Mouse (Mus musculus) midbrain, embryonic 10.5 days (tissue): ENCODE data around the gene Asl. TPM values are rescaled to one million over a fixed set of nuclear protein-coding genes. Genes with fewer than 3 reads are reported as not detected.
"Not testable (repeated sequence)": the region's sequence is repeated elsewhere in the genome, so short reads cannot be mapped to it uniquely, and the experiment has no call there.

Experiments
- DNase-seq: peaks from one replicate; pipeline ENCODE4 v3.0.0-alpha.2; 2017; ENCODE audit warnings: low spot score
- H3K27ac ChIP-seq: fragments of 300-500 bp; sonication (generic); replicated peaks from 2 replicates; pipeline ENCODE4 v1.5.1; 2016; ENCODE audit warnings: mild to moderate bottlenecking
- H3K27me3 ChIP-seq: fragments of 300-500 bp; sonication (generic); 2 replicates; pipeline ENCODE4 v1.6.1; 2016; ENCODE audit warnings: low read depth, mild to moderate bottlenecking; ENCODE audit not compliant: poor library complexity, severe bottlenecking
- H3K36me3 ChIP-seq: fragments of 300-500 bp; sonication (generic); 2 replicates; pipeline ENCODE4 v1.6.1; 2016; ENCODE audit warnings: mild to moderate bottlenecking, moderate library complexity
- H3K4me1 ChIP-seq: fragments of 300-500 bp; sonication (generic); 2 replicates; pipeline ENCODE4 v1.6.1; 2016
- H3K4me3 ChIP-seq: fragments of 300-500 bp; sonication (generic); 2 replicates; pipeline ENCODE4 v1.5.1; 2016; ENCODE audit warnings: mild to moderate bottlenecking, moderate library complexity
- H3K9me3 ChIP-seq: fragments of 300-500 bp; sonication (generic); replicated peaks from 2 replicates; pipeline ENCODE4 v1.6.1; 2016; ENCODE audit warnings: mild to moderate bottlenecking
- WGBS: fragments of 180-500 bp; shearing (Covaris S2); methylation state at CpG from one replicate; pipeline ENCODE4 v1.1.7; 2016; 5-methylcytosine and 5-hydroxymethylcytosine counted together
- polyA plus RNA-seq: library from polyadenylated mRNA; unstranded; fragments of >200 nt; fragmentation: Nextera tagmentation; extraction: Ambion mirVana; gene quantifications from 2 replicates; pipeline ENCODE4 v1.2.1, GENCODE M21; 2016

Gene Asl
- polyA plus RNA-seq, 1 experiment from 2014 or later: 36.0 TPM

GRCm38 (mm10) chr5:130041262-130041661 is 12.2 kb upstream of the Asl start:
- 92% methylated on average over 4 of the region's 4 CpGs for WGBS
- Histone ChIP-seq H3K36me3 (peaks cover 90% of the 10 kb centered on the region), H3K27ac (no peak overlapping the region), H3K27me3 (no peaks in the 10 kb centered on the region), H3K4me3 (no peak overlapping the region), H3K9me3 (no peaks in the 10 kb centered on the region), H3K4me1 (no peaks in the 10 kb centered on the region)
- DNase-seq: no peak

- Histone ChIP-seq H3K36me3 (peaks cover 90% of the 10 kb centered on the region), H3K27ac (no peak overlapping the region), H3K4me3 (no peak overlapping the region), H3K27me3 (no peaks in the 10 kb centered on the region), H3K4me1 (no peaks in the 10 kb centered on the region), H3K9me3 (no peaks in the 10 kb centered on the region)
- DNase-seq: no peak
- WGBS: 95% methylated on average over 4 of the region's 4 CpGs
Observed at GRCm38 (mm10) chr5:130040797-130041196, 11.8 kb upstream of the Asl start.

GRCm38 (mm10) chr5:130037752-130038455 is 8.9 kb upstream of the Asl start:
- Histone ChIP-seq H3K4me3 (no peak overlapping the region), H3K36me3 (peaks cover 73% of the 10 kb centered on the region), H3K9me3 (no peaks in the 10 kb centered on the region), H3K27ac (no peak overlapping the region), H3K4me1 (no peaks in the 10 kb centered on the region), H3K27me3 (no peaks in the 10 kb centered on the region)
- 65% methylated on average over 19 of the region's 19 CpGs for WGBS
- peak; percentile 57 for DNase-seq

GRCm38 (mm10) chr5:130036300-130036699 is 7.3 kb upstream of the Asl start:
- not testable (repeated sequence) for DNase-seq, H3K4me1 ChIP-seq, H3K9me3 ChIP-seq, H3K27me3 ChIP-seq, H3K27ac ChIP-seq, H3K4me3 ChIP-seq
- peaks cover 57% of the 10 kb centered on the region for H3K36me3 ChIP-seq
- 65% methylated on average over 2 of the region's 2 CpGs for WGBS

GRCm38 (mm10) chr5:130033869-130034268 is 4.8 kb upstream of the Asl start:
- 89% methylated on average over 2 of the region's 2 CpGs for WGBS
- peaks cover 15% of the 10 kb centered on the region for H3K4me1 ChIP-seq
- H3K4me3 ChIP-seq: no peak overlapping the region
- no peaks in the 10 kb centered on the region for H3K27me3 ChIP-seq
- no peak overlapping the region for H3K27ac ChIP-seq
- no peak for DNase-seq
- H3K9me3 ChIP-seq: no peaks in the 10 kb centered on the region
- H3K36me3 ChIP-seq: peaks cover 36% of the 10 kb centered on the region

- Histone ChIP-seq H3K36me3 (peaks cover 19% of the 10 kb centered on the region), H3K4me3 (no peak overlapping the region), H3K27ac (no peak overlapping the region), H3K9me3 (no peaks in the 10 kb centered on the region), H3K27me3 (no peaks in the 10 kb centered on the region), H3K4me1 (peaks cover 16% of the 10 kb centered on the region)
- no peak for DNase-seq
- WGBS: 96% methylated on average over 19 of the region's 19 CpGs
Observed at GRCm38 (mm10) chr5:130031410-130032390, 2.7 kb upstream of the Asl start.

- Histone ChIP-seq H3K4me3 (no peak overlapping the region), H3K27ac (no peak overlapping the region), H3K36me3 (no peaks in the 10 kb centered on the region), H3K27me3 (no peaks in the 10 kb centered on the region), H3K9me3 (no peaks in the 10 kb centered on the region), H3K4me1 (peaks cover 24% of the 10 kb centered on the region)
- 86% methylated on average over 7 of the region's 7 CpGs for WGBS
- no peak for DNase-seq
Observed at GRCm38 (mm10) chr5:130027696-130028095, 1.4 kb downstream of the Asl start.

- no peak overlapping the region for H3K27ac ChIP-seq
- no peak for DNase-seq
- H3K9me3 ChIP-seq: no peaks in the 10 kb centered on the region
- no peaks in the 10 kb centered on the region for H3K27me3 ChIP-seq
- WGBS: 86% methylated on average over 5 of the region's 5 CpGs
- no peak overlapping the region for H3K4me3 ChIP-seq
- no peaks in the 10 kb centered on the region for H3K36me3 ChIP-seq
- peaks cover 24% of the 10 kb centered on the region for H3K4me1 ChIP-seq
Observed at GRCm38 (mm10) chr5:130027134-130027533, 1.9 kb downstream of the Asl start.

GRCm38 (mm10) chr5:130023767-130024539 is 5.1 kb downstream of the Asl start:
- H3K4me3 ChIP-seq: peak overlapping the region; percentile 74
- peak; percentile 84 for DNase-seq
- no peaks in the 10 kb centered on the region for H3K27me3 ChIP-seq
- H3K27ac ChIP-seq: peak overlapping the region; percentile 82
- H3K9me3 ChIP-seq: no peaks in the 10 kb centered on the region
- WGBS: under 1% methylated on average over 32 of the region's 32 CpGs
- peaks cover 23% of the 10 kb centered on the region for H3K4me1 ChIP-seq
- H3K36me3 ChIP-seq: no peaks in the 10 kb centered on the region

GRCm38 (mm10) chr5:130023067-130023766 is 5.8 kb downstream of the Asl start:
- H3K4me3 ChIP-seq: peak overlapping the region; percentile 74
- 41% methylated on average over 12 of the region's 12 CpGs for WGBS
- peaks cover 21% of the 10 kb centered on the region for H3K4me1 ChIP-seq
- H3K36me3 ChIP-seq: peaks cover 6% of the 10 kb centered on the region; the same call in 1 of the 2 replicates
- no peaks in the 10 kb centered on the region for H3K9me3 ChIP-seq
- DNase-seq: no peak
- no peaks in the 10 kb centered on the region for H3K27me3 ChIP-seq
- H3K27ac ChIP-seq: no peak overlapping the region

- no peaks in the 10 kb centered on the region for H3K27me3 ChIP-seq
- DNase-seq: no peak
- H3K36me3 ChIP-seq: peaks cover 15% of the 10 kb centered on the region; the same call in 1 of the 2 replicates
- H3K4me3 ChIP-seq: no peak overlapping the region
- H3K9me3 ChIP-seq: no peaks in the 10 kb centered on the region
- WGBS: 76% methylated on average over 7 of the region's 7 CpGs
- H3K4me1 ChIP-seq: peaks cover 21% of the 10 kb centered on the region
- no peak overlapping the region for H3K27ac ChIP-seq
Observed at GRCm38 (mm10) chr5:130022366-130022765, 6.7 kb downstream of the Asl start.
